Mouse (Mus musculus) cerebellum, postnatal 14 days (tissue): ENCODE results near the gene Wap.
A peak's percentile ranks its signal among the peaks of the same experiment; 100 is the strongest.

Experiments used
- DNase-seq, 2 experiments: peaks; one replicate each; pipeline ENCODE4 v3.0.0; 2021; ENCODE audit warnings: mixed read lengths in 2 of 2

The Wap gene

DNA sequence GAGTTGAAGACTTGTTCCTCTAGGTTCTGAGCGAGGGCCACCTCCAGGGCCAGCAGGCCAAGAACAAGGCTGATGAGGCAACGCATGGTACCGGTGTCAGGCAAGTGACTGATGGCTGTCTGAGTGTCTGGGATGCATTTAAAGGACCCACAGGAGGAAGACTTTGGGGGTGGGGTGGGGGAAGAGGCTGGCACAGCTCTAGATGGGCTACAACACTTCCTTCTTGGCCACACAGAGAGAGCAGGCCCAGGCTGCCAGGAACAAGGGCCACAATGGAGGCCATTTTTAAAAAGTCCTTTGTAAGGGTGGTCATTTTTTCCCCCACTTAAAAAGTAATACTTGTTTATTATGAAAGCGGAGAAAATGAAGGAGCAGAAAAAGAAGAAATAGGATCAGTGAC, at the start of gene Wap:
Gene Wap, minus strand, starts transcription at position 101 of the 400 bp plus-strand sequence.
- no peak for DNase-seq

DNA sequence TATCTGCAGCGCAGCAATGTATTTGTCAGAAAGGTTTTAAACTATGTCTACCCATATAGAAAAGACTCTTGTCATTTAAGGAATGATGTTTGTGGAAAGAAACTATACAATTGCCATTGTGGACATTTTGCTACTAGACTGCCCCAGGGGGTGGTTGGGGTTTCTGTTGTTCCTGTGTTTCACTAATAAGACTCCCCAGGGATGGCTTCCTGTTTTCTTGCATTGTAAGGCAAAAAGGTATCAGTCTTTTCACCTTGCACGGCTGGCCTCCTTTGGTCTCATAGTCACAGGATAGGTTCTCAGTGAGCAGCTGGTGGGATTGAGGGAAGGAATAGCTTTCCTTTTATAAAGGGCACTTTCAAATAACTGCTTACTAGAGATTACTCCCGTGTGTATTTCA, 46.3 kb upstream of the Wap start:
- DNase-seq, result no peak

DNA sequence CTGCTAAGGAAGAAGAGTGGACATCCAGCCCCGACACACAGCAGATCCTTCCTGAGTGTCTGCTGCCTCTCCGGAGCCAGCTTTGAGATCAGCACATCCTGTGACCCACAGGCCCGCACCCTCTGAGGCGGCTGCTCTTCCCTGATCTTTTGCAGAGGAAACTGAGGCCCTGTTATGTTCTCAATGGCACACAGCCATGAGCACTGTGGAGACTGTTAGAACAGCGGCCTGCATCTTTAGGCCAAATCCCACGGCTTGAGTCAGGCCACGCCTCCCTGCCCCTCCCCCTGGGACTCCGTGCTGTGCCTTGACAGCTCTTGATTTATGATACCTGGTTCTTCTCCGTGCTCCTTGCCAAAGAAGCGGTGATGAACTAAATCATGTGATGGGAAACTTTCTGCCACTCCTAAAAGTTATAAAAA, 42.0 kb upstream of the Wap start:
- no peak for DNase-seq

DNA sequence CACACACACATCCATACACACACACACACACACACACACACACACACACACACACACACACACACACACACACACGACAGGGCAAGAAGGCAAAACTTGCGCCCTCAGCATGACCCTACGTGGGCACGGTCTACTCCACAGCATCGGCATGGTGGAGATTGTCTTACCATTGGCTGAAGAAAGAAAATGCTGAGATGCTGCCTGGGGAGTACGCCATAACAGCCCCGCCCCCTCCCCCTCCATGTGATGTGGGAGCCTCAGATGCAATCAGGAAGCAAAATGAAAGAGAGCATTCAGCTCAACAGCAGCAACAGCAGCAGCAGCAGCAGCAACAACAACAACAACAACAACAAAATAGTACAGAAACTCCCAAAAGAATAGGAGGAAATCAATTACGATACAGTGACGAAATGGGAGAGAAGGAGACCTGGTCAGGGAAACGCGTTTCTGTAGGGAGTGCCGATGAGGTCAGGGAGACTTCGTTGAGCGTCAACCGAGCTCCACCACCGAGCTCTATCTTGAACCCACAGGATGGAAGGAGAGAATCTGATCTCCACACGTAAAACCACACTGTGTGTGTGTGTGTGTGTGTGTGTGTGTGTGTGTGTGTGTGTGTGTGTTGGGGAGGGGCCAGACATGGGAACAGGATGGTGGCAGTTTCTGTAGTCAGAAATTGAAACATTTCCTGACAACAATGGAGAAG, 41.4 kb upstream of the Wap start:
- DNase-seq, result no peak

DNA sequence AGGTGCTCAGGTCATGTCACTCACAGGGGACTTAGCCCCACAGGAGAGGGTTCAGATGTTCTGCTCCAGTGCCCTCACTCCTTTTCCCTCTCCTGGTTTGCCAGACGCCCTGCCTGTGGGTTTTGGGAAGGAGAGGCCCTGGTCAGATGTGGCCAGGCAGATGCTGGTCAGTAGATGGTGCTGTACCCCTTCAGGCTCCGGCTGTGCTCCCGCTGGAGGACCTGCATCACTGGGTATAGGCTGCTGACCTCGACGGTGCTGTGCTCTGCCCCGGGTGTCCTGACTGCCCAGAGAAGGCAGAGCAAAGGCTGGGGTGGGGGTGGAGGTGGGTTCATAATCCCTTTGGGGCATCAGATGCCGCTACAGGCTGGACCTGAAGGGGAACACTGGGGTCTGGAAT, 39.1 kb upstream of the Wap start:
- peak in 1 of 2 experiments; percentile 28 for DNase-seq

DNA sequence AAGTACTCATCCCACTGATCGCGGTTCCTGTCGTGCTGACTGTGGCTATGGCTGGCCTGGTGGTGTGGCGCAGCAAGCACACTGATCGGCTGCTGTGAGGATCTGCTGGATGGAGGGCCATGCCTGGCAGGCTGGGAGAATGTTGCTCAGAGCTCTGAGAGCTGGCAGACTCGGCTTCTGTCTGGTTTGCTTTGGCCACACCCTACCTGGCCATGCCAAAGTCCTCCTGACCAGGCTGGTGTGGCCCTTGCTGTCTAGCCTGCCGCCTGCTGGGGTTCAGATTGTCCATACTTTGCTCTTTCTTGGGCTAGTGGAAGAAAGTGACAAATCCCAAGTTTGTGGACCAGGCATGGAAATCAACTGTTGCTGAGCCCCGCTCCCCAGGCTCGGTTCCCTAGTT, 38.2 kb upstream of the Wap start:
- no peak for DNase-seq

DNA sequence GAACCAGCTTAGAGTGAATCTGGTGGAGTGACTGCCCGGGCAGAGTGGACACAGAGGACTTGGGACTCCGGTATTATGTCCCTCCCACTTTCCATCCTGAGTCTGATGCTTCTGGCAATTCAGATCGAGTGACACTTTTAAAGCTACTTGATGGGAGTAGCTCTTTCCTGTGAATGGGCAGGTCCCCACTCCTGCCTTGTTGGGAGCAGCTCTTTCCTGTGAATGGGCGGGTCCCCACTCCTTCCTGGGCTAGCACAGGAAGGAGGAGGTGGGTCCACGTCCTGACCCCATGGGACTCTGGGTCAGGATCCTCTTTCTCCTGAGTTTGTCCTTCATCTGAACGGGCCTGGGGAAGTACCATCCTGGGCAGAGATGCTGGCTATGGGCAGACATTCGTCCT, 37.0 kb upstream of the Wap start:
- DNase-seq, result no peak

DNA sequence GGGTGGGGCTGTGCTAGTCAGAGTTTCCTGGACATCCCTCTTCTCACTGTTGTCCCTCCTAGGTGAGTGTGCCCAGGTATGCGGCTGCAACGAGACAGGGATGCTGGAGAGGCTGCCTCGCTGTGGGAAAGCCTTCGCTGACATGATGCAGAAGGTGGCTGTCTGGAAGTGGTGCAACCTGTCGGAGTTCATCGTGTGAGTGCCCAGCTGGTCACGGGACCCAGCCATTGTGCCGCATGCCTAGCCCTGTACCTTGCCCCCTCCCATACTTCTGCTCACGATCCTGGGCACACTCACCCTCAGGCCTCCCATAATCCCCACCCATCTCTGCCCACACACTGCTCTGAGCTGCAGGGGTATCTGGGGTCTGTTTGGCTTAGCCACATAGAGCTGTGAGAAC, 36.3 kb upstream of the Wap start:
- DNase-seq, result no peak

DNA sequence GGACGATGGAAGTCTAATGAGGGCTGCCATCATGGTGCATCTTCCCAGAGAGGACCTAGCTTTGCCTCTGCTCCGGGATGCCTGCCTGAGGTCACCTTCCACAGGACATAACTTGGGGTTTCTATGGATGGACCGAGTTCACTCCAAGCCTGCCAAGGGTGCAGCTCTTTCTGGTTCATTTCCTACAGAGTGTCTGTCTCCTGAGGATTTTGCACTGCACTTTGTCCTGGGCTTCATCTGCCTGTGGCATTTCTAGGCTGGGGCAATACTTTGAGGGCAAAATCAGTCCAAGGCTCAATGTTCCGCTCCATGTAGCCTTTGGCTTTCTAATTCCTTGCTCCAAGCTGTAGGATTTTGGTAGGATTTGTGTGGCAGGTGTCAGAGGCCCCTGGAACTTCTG, 32.4 kb upstream of the Wap start:
- no peak for DNase-seq

DNA sequence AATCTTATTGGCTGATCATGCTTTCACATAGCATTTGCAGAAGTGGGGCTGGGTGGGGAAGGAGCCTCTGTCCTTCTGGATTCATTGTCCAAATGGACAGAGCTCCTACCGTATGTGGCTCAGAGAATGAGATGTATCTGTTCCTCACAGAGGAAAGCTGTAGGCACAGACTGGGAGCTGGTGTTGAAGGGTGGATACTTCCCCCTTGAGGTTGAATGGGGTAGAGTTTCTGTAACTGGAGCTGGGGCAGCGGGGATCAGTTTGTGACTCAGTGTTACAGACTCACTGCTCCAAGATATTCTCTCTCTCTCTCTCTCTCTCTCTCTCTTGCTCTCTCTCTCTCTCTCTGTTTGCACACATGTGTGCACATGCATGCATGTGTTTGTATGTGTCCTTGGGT, 31.6 kb upstream of the Wap start:
- DNase-seq, result no peak

DNA sequence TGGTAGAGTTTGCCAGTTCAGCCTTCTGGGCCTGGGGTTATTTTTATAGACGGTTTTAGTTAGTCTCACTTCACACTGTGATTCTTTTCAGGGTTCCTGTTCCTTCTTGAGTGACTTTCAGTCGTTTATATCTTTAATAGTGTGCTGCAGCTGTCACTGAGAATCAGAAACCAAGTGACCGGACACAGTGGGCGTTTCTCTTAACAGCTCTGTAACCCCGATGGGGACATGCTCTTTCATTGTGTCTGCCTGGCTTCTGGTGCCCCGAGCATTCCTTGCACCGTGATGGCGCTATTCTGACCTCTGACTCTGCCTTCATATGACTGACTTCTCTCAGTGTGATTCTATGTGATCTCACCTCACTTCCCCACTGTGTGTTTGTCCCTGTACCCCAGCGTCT, 30.6 kb upstream of the Wap start:
- no peak for DNase-seq

DNA sequence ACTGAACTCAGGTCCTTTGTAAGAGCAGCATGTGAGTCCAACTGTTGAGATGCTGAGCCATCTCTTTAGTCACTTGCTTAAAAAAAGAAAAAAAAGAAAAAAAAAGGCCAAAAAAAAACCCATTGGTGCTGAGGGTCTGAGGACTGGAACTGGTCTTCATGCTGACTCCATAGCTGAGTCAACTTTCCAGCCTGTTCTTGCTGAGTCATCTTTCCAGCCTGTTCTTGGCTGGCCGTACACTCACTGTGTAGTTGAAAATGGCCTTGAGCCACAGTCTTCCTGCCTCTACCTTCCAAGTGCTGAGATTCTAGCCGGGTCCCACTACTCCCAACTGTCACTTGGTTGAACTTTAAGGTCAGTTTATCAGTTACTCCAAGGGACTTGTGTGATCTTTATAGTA, 28.2 kb upstream of the Wap start:
- DNase-seq, result no peak

DNA sequence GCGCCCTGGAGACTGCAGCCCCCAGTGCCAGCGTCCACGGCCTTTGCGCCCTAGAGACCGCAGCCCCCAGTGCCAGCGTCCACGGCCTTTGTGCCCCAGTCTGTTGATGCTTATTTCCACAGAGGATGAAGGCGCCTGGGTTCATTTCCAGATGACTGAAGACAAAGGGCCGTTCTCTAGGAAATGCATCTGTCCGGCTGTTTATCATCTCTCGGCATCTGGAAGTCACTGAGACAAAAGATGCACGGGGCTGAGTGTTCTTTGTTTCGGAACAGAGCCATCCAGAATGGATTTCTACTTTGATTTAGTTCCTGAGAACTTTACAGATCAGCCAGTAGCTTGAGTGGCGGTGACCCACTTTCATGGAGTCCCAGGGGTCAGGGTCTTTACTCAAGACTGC, 22.8 kb upstream of the Wap start:
- DNase-seq, result no peak

DNA sequence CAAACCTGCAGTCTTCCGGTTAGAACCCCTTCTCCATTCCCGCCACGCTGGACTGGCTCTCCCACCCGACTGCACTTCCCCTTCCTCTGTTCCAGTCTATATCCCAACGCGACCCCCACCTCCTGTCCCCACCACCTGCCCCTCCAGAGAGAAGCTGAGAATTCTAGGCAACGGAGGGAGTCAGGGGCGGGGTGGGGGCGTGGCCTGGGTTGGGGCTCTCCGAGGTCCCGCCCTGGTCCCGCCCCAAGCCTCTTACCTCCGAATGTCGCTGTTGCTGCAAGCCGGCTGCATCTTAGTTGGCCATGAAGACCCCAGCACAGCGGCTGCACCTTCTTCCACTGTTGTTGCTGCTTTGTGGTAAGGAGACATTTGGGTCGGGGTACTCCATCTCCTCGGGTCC, 19.8 kb upstream of the Wap start, which contains the start of gene Ramp3:
Gene Ramp3, plus strand, starts transcription at position 251 of the 400 bp plus-strand sequence.
- DNase-seq, result peak; percentile 78 to 84

DNA sequence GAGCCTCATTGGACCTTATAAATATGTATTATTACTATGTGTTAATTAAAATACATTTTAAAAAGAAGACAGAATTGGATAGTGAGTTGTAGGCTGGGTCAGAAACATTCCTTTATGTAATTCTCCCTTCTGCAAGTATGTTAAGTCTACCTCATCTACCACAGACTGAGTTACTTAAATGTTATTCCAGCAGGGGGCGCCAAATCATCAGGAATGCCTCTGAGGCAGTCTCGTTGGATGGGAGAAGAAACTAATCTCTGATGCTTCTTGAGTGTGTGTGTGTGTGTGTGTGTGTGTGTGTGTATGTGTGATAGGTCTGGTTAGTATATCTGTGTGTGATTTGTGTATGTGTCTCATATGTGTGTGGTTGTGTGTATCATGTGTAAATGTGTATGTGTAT, 16.5 kb upstream of the Wap start:
- DNase-seq, result peak; percentile 95 to 98

DNA sequence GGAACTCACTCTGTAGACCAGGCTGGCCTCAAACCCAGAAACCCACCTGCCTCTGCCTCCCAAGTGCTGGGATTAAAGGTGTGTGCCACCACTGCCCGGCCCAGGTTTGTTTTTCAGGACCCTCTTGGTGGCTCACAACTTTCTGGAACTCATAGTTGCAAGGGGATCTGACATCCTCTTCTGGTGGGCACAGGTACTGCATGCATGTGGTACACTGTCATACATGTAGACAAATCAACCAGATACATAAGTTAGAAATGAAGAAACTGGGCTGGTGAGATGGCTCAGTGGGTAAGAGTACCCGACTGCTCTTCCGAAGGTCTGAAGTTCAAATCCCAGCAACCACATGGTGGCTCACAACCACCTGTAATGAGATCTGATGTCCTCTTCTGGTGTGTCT, 14.5 kb upstream of the Wap start:
- peak in 1 of 2 experiments; percentile 45 for DNase-seq

DNA sequence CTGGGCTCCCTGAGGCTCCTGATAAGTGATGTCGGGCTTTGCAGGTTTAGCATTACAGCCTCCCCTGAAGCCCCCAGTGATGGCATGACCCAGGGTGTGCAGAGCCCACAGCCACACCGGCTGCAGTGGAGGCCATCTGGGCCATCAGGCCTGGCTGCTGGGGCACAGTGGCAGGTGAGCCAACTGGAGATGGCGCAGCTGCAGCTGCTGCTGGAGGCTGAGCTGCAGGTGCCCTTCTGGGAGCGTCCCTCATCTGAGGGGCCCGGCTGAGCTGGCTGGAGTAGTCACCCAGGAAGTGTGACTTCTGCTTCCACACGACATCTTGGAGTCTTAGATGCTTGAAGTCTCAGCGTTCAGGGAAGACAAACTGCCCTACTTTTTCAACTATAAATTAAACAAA, 12.1 kb upstream of the Wap start:
- DNase-seq, result no peak

DNA sequence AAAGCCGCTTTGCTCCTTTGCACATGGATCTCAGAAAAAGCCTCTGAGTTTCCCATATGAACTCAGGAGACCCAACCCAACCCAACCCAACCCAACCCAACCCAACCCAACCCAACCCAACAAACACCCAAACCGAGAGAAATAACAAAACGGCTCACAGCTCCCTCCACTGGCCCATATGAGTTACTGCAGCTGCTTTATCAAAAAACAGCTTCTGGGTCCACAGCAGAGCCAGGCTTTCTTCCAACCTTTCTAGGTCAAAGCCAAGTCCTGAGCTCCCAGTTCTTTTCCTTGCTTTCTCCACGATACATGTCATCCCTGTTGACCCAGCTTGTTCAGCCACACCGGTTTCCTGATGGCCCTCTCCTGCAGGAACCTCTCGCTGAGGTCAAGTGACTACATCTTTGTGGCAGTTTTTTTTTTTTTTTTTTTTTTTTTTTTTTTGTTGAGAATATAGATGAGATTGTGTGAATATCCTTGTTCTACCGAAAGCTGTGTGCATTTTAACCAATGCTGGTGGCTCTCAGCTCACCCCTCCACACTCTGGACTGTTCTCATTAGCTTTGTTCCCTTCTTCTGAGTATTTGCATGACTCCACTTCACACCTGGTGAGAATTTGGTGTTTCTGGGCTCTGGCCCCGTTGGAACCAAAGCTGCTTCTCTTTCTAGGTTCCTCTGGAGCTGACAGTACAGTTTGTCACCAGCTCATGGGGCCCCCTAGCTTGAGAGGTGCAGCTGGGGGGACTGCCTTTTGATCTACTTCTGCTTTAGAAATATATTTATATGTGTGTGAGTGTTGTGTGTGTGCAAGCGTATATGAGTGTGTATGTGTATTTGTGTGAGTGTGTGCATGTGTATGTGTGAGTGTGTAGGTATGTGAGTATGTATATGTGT, 9.6 kb upstream of the Wap start:
- peak in 1 of 2 experiments; percentile 46 for DNase-seq

DNA sequence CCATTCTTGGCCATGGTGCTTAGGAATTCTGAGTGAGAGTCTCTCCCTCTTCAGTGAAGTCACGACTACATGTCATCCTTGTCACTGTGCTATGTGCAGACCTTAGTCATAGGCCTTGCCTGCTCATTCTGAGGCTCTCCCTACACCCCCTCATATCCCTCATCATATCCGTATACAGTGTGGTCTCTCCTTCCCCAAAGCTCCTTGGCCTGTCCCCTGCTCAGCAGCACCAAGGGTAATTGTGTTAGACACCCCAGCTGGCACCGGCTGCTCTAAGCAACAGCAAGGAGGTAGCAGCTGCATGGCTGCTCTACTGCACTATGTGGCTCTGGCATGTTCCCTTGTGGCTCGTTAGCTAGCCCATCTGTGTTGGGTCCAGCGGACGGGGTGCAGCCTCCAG, 6.1 kb upstream of the Wap start:
- DNase-seq, result no peak

DNA sequence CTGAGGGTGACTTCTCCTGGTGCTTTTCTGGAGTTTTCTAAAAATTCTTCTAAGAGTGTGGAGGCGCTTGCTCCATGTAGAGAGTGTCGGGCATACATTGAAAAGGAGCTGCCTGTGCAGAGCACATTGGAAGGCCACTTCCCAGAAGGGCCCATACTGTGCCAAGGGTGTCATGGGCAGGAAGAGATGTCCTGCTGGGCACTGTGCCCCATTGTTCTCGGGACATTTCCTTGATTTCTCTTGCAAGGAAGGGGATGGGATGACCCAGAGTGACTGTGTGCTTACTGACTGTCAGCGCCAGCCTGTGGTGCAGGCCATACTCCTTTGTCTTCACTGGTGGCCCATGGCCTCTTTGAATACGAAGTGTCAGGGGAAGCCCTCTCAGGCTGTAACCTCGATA, 635 bp upstream of the Wap start:
- no peak for DNase-seq

DNA sequence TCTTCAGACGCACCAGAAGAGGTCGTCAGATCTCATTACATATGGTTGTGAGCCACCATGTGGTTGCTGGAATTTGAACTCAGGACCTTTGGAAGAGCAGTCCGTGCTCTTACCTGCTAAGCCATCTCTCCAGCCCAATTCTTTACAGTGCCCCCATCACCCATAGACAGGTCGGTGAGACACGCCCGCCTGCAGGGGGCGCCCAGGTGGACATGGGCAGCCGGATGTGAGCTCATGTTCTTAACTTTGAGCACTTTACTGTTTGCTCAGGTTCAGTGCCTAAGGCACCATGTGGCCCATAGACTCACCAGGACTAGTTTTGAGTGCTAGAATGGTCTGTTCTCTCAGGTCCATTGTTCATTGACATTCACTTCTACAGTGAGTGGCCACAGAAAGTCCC, 2.3 kb downstream of the Wap start:
- no peak for DNase-seq

DNA sequence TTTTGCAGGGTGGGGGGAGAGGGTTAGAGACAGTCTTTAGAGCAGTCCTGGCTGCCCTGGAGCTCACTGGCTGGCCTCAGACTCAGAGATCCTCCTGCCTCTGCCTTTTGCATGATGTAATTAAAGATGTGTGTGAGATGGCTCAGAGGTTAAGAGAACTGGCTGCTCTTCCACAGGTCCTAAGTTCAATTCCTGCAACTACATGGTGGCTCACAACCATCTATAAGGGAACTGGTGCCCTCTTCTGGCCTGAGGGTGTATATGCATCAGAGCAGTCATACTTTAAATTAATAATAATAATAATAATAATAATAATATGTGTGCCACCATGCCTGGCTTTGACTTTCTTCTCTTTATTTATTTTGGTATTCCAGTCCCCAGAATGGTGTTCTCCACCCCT, 8.8 kb downstream of the Wap start:
- peak; percentile 52 to 63 for DNase-seq

DNA sequence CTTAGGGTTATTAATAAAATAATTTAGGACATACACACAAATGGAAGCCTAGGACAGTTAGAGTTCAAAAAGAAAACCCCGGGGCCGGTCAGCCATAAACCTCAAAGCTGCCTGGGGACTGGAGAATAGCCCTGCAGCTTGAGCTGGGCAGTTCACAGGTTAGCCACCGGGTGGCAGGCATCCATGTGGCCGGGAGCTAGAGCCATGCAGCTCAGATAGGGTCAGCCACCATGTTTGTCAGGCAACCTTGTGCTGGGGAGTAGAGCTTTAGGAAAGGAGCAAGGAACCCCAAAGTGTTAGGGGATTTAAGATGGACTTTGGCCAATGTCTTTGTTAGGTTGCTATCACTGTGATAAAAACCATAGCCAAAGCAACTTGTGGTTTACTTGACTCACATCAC, 9.9 kb downstream of the Wap start:
- peak; percentile 67 to 79 for DNase-seq

DNA sequence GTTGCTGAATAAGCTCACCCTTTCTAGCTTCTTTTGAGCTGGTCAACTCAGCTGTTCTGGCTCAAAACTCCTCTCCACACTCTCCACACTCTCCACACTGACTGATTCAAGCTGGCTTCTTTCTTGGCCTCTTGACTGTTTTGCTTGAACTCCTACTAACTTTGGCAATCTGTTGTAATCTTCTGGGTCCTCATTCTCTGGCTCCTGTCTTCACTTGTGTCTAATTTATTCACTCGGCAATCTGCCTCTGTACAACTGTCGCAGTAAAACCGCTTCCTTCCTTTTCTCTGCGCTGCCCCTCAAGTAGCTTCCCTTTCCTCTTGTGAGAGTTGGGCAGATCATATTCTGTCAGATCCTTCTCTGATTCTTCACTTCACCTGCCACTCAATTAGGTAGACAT, 10.7 kb downstream of the Wap start:
- no peak for DNase-seq
